In the genomic region with DNA sequence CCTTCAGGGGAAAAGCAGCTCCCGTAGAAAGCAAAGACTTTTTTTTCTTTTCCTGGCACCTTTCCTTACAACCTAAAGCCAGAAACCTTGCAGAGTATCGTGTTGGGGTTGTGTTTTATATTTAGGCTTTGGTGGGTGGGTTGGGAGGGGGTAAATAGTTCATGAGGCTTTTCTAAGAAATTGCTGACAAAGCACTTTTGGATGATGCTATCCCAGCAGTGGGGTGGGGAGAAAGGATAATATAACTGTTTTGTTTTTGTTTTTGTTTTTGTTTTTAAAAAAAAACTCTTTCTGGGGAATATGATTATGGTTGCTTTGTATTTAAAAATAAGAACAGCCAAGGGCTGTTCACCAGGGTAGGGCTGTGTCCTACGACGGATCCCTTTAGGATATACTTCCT, we compare ENCODE assay signal across 23 mouse cellular contexts. TPM values are rescaled to one million over a fixed set of nuclear protein-coding genes. Genes with fewer than 3 reads are reported as not detected.
DNase-seq lines count a peak whose midpoint lies in the region; ATAC-seq and TF ChIP-seq lines count a peak whose summit lies in the region.
"Had no signal": no experiment of that assay in that cellular context is flagged by ENCODE, and none has a peak within 500 bp of the region (broad histone marks: within the 10 kb centered on the region; RNA-seq: fewer than 3 reads in every experiment).

No protein-coding gene starts in this region.

- H3K27ac ChIP-seq in CH12.LX (ENCODE audit: insufficient read depth, low read depth) (no peak overlapping the region), ES-E14 (ENCODE audit: insufficient read depth, low read depth, low read length, poor library complexity, severe bottlenecking) (no peak overlapping the region), MEL (ENCODE audit: control insufficient read depth, low read depth, low read length) (no peak overlapping the region)
- no peak overlapping the region for H3K27ac ChIP-seq in hindbrain, embryonic 10.5 days

- TF ChIP-seq RAD21 in CH12.LX (IDR thresholded peaks at IDR 0.05; ENCODE audit: low read depth, low read length) (no peak), MEL (IDR thresholded peaks at IDR 0.05; ENCODE audit: low read depth, low read length) (no peak)

- in situ Hi-C loops in CH12.LX (cut with MboI; ENCODE audit: low pct_ligation_motif_present, low pct_unique_long_range_greater_than_20kb, low sequenced_read_pairs) (no loop called here), ES-E14 (cut with MboI; ENCODE audit: low sequenced_read_pairs in 2 of 2, unreplicated experiment in 2 of 2) (no loop called here)

- H3K4me2 ChIP-seq in CH12.LX (ENCODE audit: insufficient read depth, low read depth, poor library complexity, severe bottlenecking) = no peak overlapping the region

- peaks cover 1% of the 10 kb centered on the region for H3K27me3 ChIP-seq in CH12.LX (replicated peaks)
- no peaks in the 10 kb centered on the region; a peak in 2 of 4 replicates for H3K27me3 ChIP-seq in MEL (ENCODE audit: control insufficient read depth in 1 of 2, insufficient read depth in 2 of 2, low read length in 2 of 2)
- no peaks in the 10 kb centered on the region for H3K27me3 ChIP-seq in hindbrain, embryonic 10.5 days (ENCODE audit: insufficient read depth, poor library complexity, severe bottlenecking)

- WGBS in hindbrain, embryonic 10.5 days = 85% methylated on average over 4 of the region's 4 CpGs

- H3K9me3 ChIP-seq in CH12.LX (replicated peaks; ENCODE audit: low read length) = no peaks in the 10 kb centered on the region
- no peaks in the 10 kb centered on the region for H3K9me3 ChIP-seq in ES-E14 (ENCODE audit: control insufficient read depth, insufficient read depth, low read depth, low read length)
- no peaks in the 10 kb centered on the region for H3K9me3 ChIP-seq in MEL (replicated peaks; ENCODE audit: insufficient read depth, low read length)
- no peaks in the 10 kb centered on the region for H3K9me3 ChIP-seq in hindbrain, embryonic 10.5 days
- H3K9me3 ChIP-seq: G1E had no signal

- H3K4me3 ChIP-seq in CH12.LX (replicated peaks in 1 of 3; ENCODE audit: low read depth in 2 of 3, low read length in 2 of 3, poor library complexity in 1 of 3) (no peak overlapping the region), ES-E14 (ENCODE audit: insufficient read depth in 1 of 2, low read depth in 1 of 2, low read length in 2 of 2, poor library complexity in 1 of 2, severe bottlenecking in 1 of 2) (no peak overlapping the region), MEL (ENCODE audit: control insufficient read depth in 1 of 2, insufficient read depth in 1 of 2, low read depth in 2 of 2, low read length in 2 of 2) (no peak overlapping the region)
- H3K4me3 ChIP-seq in hindbrain, embryonic 10.5 days = no peak overlapping the region

- H3K79me2 ChIP-seq in CH12.LX (replicated peaks; ENCODE audit: control insufficient read depth, extremely low read depth, insufficient read depth, poor library complexity, severe bottlenecking) = no peaks in the 10 kb centered on the region
- H3K79me2 ChIP-seq in MEL (ENCODE audit: control insufficient read depth, insufficient read depth, low read length, poor library complexity) = no peaks in the 10 kb centered on the region

- peaks cover 0 to 6% of the 10 kb centered on the region in 2 experiments; a peak in 1 of 4 replicates for H3K4me1 ChIP-seq in CH12.LX (ENCODE audit: control insufficient read depth in 1 of 2, insufficient read depth in 2 of 2)
- peaks cover 0 to 3% of the 10 kb centered on the region in 2 experiments; a peak in 1 of 4 replicates for H3K4me1 ChIP-seq in ES-E14 (ENCODE audit: control insufficient read depth in 2 of 2, insufficient read depth in 2 of 2, low read length in 2 of 2, poor library complexity in 1 of 2)
- H3K4me1 ChIP-seq in MEL (ENCODE audit: control insufficient read depth in 1 of 2, insufficient read depth in 2 of 2, low read length in 2 of 2) = peaks cover 0 to 11% of the 10 kb centered on the region in 2 experiments; a peak in 2 of 4 replicates
- H3K4me1 ChIP-seq in hindbrain, embryonic 10.5 days (replicated peaks) = peaks cover 17% of the 10 kb centered on the region

- DNase-seq in CH12.LX (ENCODE audit: extremely low read depth) (no peak), ES-E14 (ENCODE audit: low read depth, low spot score) (no peak), MEL (ENCODE audit: low read depth, low spot score) (no peak)
- DNase-seq in hindbrain, embryonic 10.5 days (ENCODE audit: low spot score) = no peak
- DNase-seq in heart, adult 18-20 months = no peak
- DNase-seq: adrenal gland, adult 2 months; adrenal gland, adult 8-10 months; adrenal gland, postnatal 10 days; adrenal gland, postnatal 14 days; adrenal gland, postnatal 25 days; adrenal gland, postnatal 36 days; B cell, adult 2 months; cerebellum, adult 11 months; cerebellum, adult 11-12 months; cerebellum, adult 18-20 months; cerebellum, adult 2 months; cerebellum, adult 8-10 months; cerebellum, adult 9-10 months had no signal

- TF ChIP-seq POLR2A in CH12.LX (IDR thresholded peaks at IDR 0.05; ENCODE audit: low read depth, low read length) (no peak), MEL (IDR thresholded peaks at IDR 0.05; ENCODE audit: control insufficient read depth in 1 of 2, insufficient read depth in 1 of 2, low read depth in 1 of 2, low read length in 2 of 2, poor library complexity in 1 of 2) (no peak)

- TF ChIP-seq CTCF in CH12.LX (conservative IDR thresholded peaks at IDR 0.05 in 1 of 2, IDR thresholded peaks at IDR 0.05 in 1 of 2; ENCODE audit: low read depth in 2 of 2, low read length in 2 of 2) (no peak), MEL (IDR thresholded peaks at IDR 0.05 in 2 of 3, conservative IDR thresholded peaks at IDR 0.05 in 1 of 3; ENCODE audit: control insufficient read depth in 1 of 3, insufficient read depth in 1 of 3, low read depth in 2 of 3, low read length in 3 of 3, poor library complexity in 1 of 3, severe bottlenecking in 1 of 3) (no peak)

- H3K36me3 ChIP-seq in CH12.LX (replicated peaks in 1 of 2; ENCODE audit: control insufficient read depth in 1 of 2, insufficient read depth in 1 of 2, low read length in 1 of 2) = no peaks in the 10 kb centered on the region
- no peaks in the 10 kb centered on the region for H3K36me3 ChIP-seq in ES-E14 (ENCODE audit: control insufficient read depth, insufficient read depth, low read length, poor library complexity, severe bottlenecking)
- H3K36me3 ChIP-seq in MEL (ENCODE audit: control insufficient read depth in 1 of 2, insufficient read depth in 2 of 2, low read length in 2 of 2) = peaks cover 0 to 6% of the 10 kb centered on the region in 2 experiments; a peak in 2 of 4 replicates
- no peaks in the 10 kb centered on the region for H3K36me3 ChIP-seq in hindbrain, embryonic 10.5 days
- H3K36me3 ChIP-seq: G1E had no signal

- no peak for ATAC-seq in megakaryocyte-erythroid progenitor cell, adult 5-6 weeks (replicated peaks; ENCODE audit: low FRiP score, low TSS enrichment, poor library complexity, severe bottlenecking)
- ATAC-seq: activated CD4-positive, CD25-positive, alpha-beta regulatory T cell, adult 4 months; CD4-positive, CD25-positive, alpha-beta regulatory T cell, adult 4 months; Patski had no signal

- no peak overlapping the region for H3K9ac ChIP-seq in CH12.LX (ENCODE audit: insufficient read depth, low read depth)
- no peak overlapping the region for H3K9ac ChIP-seq in ES-E14 (ENCODE audit: insufficient read depth, low read depth, low read length, poor library complexity, severe bottlenecking)
- H3K9ac ChIP-seq in MEL (ENCODE audit: control insufficient read depth, low read depth, low read length, poor library complexity, severe bottlenecking) = no peak overlapping the region

- dilution Hi-C loops in CH12.LX (cut with MboI; ENCODE audit: extremely low pct_ligation_motif_present, extremely low pct_unique_long_range_greater_than_20kb, low sequenced_read_pairs) = no loop called here

- TF ChIP-seq EP300 in CH12.LX (IDR thresholded peaks at IDR 0.05; ENCODE audit: low read length) (no peak), MEL (IDR thresholded peaks at IDR 0.05; ENCODE audit: low read depth in 1 of 2, low read length in 2 of 2) (no peak)

TF ChIP-seq in CH12.LX, 34 proteins besides CTCF, POLR2A, EP300 and RAD21 (continues in another document):
- peak; percentile 92 for TF ChIP-seq MAFK (IDR thresholded peaks at IDR 0.05; ENCODE audit: insufficient replicate concordance, low read length)
- no peak for TF ChIP-seq ZC3H11A (IDR thresholded peaks at IDR 0.05; ENCODE audit: low read depth, low read length)

TF ChIP-seq in ES-E14, 5 proteins besides CTCF, POLR2A, EP300 and RAD21 (continues in another document):
- no peak for TF ChIP-seq HCFC1 (IDR thresholded peaks at IDR 0.05; ENCODE audit: borderline replicate concordance, insufficient read depth, low read length)
- peak; percentile 93 for TF ChIP-seq MAFK (IDR thresholded peaks at IDR 0.05; ENCODE audit: insufficient read depth, low read depth, low read length)

TF ChIP-seq in MEL, 35 proteins besides CTCF, POLR2A, EP300 and RAD21:
- TF ChIP-seq USF1 (IDR thresholded peaks at IDR 0.05; ENCODE audit: low read depth, low read length) = no peak
- TF ChIP-seq MAFK (IDR thresholded peaks at IDR 0.05; ENCODE audit: borderline replicate concordance, low read depth, low read length) = peak; percentile 89

RNA-seq across cellular contexts. Expression of a gene that starts 38.5 kb away (rescaled TPM):
- 0.04 and 0.13 TPM in 2 replicates for total RNA-seq in CH12.LX (2012; rRNA removed)
- total RNA-seq in CH12.LX (2014; rRNA removed) = 0.24 and 0.32 TPM in 2 replicates
- 0.18 and 0.21 TPM in 2 replicates for polyA plus RNA-seq in CH12.LX (2012; ENCODE audit: insufficient read length, low read depth)
- total RNA-seq in ES-E14 (2012; rRNA removed) = 0.09 TPM in 1 of 2 replicates, not detected in the other
- 0.03 TPM in 1 of 2 replicates, not detected in the other for total RNA-seq in MEL (2012; rRNA removed)
- polyA plus RNA-seq in MEL (2012; ENCODE audit: insufficient read depth in 1 of 2, insufficient read length in 2 of 2, low read depth in 1 of 2, low replicate concordance in 2 of 2, missing spikeins in 1 of 2) = under 1 TPM in 1 of 2 experiments, not detected in 1; 0.17 TPM
- 0.44 and 1.2 TPM in 2 replicates for polyA plus RNA-seq in hindbrain, embryonic 10.5 days (2016; fragmentation: Nextera tagmentation; extraction: Ambion mirVana)
- 1 to 10 TPM; 5.8 to 6.7 TPM for total RNA-seq in heart, adult 18-20 months (2021)
- 0.59 and 0.64 TPM in 2 replicates for total RNA-seq in megakaryocyte-erythroid progenitor cell, adult 5-6 weeks (2014; fragmentation: Nextera tagmentation)
- 0.27 and 2.2 TPM in 2 replicates for total RNA-seq in megakaryocyte-erythroid progenitor cell, adult 5-6 weeks (2017)

RNA-seq across cellular contexts. Expression of a gene that starts 41.3 kb away (rescaled TPM):
- total RNA-seq in CH12.LX (2012; rRNA removed) (8.0 TPM in 2 replicates), CH12.LX (2014; rRNA removed) (7.0 and 7.2 TPM in 2 replicates), ES-E14 (2012; rRNA removed) (3.7 and 3.9 TPM in 2 replicates), MEL (2012; rRNA removed) (10.4 and 10.5 TPM in 2 replicates)
- polyA plus RNA-seq in CH12.LX (2012; ENCODE audit: insufficient read length, low read depth) (10.0 and 11.6 TPM in 2 replicates), MEL (2012; ENCODE audit: insufficient read depth in 1 of 2, insufficient read length in 2 of 2, low read depth in 1 of 2, low replicate concordance in 2 of 2, missing spikeins in 1 of 2) (10 to 100 TPM; 10.4 to 55.1 TPM)
- 19.2 and 22.8 TPM in 2 replicates for polyA plus RNA-seq in hindbrain, embryonic 10.5 days (2016; fragmentation: Nextera tagmentation; extraction: Ambion mirVana)
- total RNA-seq in heart, adult 18-20 months (2021) = 10 to 100 TPM; 30.3 to 31.1 TPM
- total RNA-seq in megakaryocyte-erythroid progenitor cell, adult 5-6 weeks (2014; fragmentation: Nextera tagmentation) = 16.3 and 22.8 TPM in 2 replicates
- total RNA-seq in megakaryocyte-erythroid progenitor cell, adult 5-6 weeks (2017) = 25.6 and 35.5 TPM in 2 replicates
